Mouse (Mus musculus): ENCODE data around the gene Cd200. TPM values are rescaled to one million over a fixed set of nuclear protein-coding genes. Genes with fewer than 3 reads are reported as not detected.
A peak's percentile ranks its signal among the peaks of the same experiment; 100 is the strongest.
"Not testable (repeated sequence)": the region's sequence is repeated elsewhere in the genome, so short reads cannot be mapped to it uniquely, and the experiment has no call there.

Cd200 gene
- polyA plus RNA-seq, 1 experiment from 2014 or later: 271 TPM

DNA sequence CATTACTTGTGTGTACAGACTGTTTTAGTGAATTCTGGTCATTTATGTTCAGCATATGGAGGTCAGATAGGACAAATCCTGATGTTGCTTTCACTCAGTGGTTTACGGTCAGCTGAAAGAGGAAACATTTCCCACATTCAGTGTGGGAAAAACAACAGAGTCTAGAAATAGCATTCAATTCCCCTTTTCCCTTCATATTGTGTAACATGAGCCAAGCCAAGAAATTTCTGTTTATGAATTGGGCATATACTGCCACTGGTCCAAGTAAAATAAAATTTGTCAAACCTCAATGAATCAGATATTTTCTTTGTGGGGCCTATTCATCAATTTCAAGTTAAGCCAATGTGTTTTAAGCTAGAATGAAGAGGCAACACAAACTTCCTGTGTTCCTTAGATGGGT lies 37.8 kb downstream of the Cd200 start:
- no peaks in the 10 kb centered on the region for H3K9me3 ChIP-seq (ENCODE audit: control insufficient read depth, low read length)
- H3K4me3 ChIP-seq (replicated peaks; ENCODE audit: low read length): no peak overlapping the region
- H3K4me2 ChIP-seq (ENCODE audit: low read length): no peak overlapping the region
- no peaks in the 10 kb centered on the region for H3K27me3 ChIP-seq (replicated peaks; ENCODE audit: control insufficient read depth, insufficient read depth, low read length)
- WGBS: 83% methylated on average over 1 of the region's 1 CpGs
- no peak for ATAC-seq
- H3K27ac ChIP-seq (ENCODE audit: low read length): no peak overlapping the region
- H3K4me1 ChIP-seq (replicated peaks; ENCODE audit: control insufficient read depth, insufficient read depth, low read length): peaks cover 5% of the 10 kb centered on the region; the same call in 1 of the 2 replicates
- H3K36me3 ChIP-seq (ENCODE audit: control insufficient read depth, insufficient read depth): no peaks in the 10 kb centered on the region
- no peak overlapping the region for H3K9ac ChIP-seq (replicated peaks; ENCODE audit: low read depth, low read length)

GRCm38 (mm10) chr16:45369285-45369965 lies 39.4 kb downstream of the Cd200 start:
- Histone ChIP-seq H3K9ac (replicated peaks; ENCODE audit: low read depth, low read length) (no peak overlapping the region), H3K27ac (ENCODE audit: low read length) (no peak overlapping the region), H3K4me3 (replicated peaks; ENCODE audit: low read length) (no peak overlapping the region), H3K27me3 (replicated peaks; ENCODE audit: control insufficient read depth, insufficient read depth, low read length) (no peaks in the 10 kb centered on the region), H3K9me3 (ENCODE audit: control insufficient read depth, low read length) (no peaks in the 10 kb centered on the region), H3K4me1 (replicated peaks; ENCODE audit: control insufficient read depth, insufficient read depth, low read length) (no peaks in the 10 kb centered on the region), H3K36me3 (ENCODE audit: control insufficient read depth, insufficient read depth) (no peaks in the 10 kb centered on the region), H3K4me2 (ENCODE audit: low read length) (no peak overlapping the region)
- 77% methylated on average over 4 of the region's 4 CpGs for WGBS
- ATAC-seq: no peak

GRCm38 (mm10) chr16:45366111-45366510 lies 42.7 kb downstream of the Cd200 start:
- H3K9ac ChIP-seq (replicated peaks; ENCODE audit: low read depth, low read length): no peak overlapping the region
- ATAC-seq: no peak
- H3K9me3 ChIP-seq (ENCODE audit: control insufficient read depth, low read length): no peaks in the 10 kb centered on the region
- no peak overlapping the region for H3K4me2 ChIP-seq (ENCODE audit: low read length)
- H3K27me3 ChIP-seq (replicated peaks; ENCODE audit: control insufficient read depth, insufficient read depth, low read length): no peaks in the 10 kb centered on the region
- no peak overlapping the region for H3K4me3 ChIP-seq (replicated peaks; ENCODE audit: low read length)
- 60% methylated on average over 7 of the region's 7 CpGs for WGBS
- no peaks in the 10 kb centered on the region for H3K36me3 ChIP-seq (ENCODE audit: control insufficient read depth, insufficient read depth)
- H3K4me1 ChIP-seq (replicated peaks; ENCODE audit: control insufficient read depth, insufficient read depth, low read length): no peaks in the 10 kb centered on the region
- H3K27ac ChIP-seq (ENCODE audit: low read length): no peak overlapping the region

- Histone ChIP-seq H3K27ac (ENCODE audit: low read length) (no peak overlapping the region), H3K4me3 (replicated peaks; ENCODE audit: low read length) (no peak overlapping the region), H3K9ac (replicated peaks; ENCODE audit: low read depth, low read length) (no peak overlapping the region), H3K36me3 (ENCODE audit: control insufficient read depth, insufficient read depth) (no peaks in the 10 kb centered on the region), H3K27me3 (replicated peaks; ENCODE audit: control insufficient read depth, insufficient read depth, low read length) (no peaks in the 10 kb centered on the region), H3K4me1 (replicated peaks; ENCODE audit: control insufficient read depth, insufficient read depth, low read length) (no peaks in the 10 kb centered on the region), H3K4me2 (ENCODE audit: low read length) (no peak overlapping the region), H3K9me3 (ENCODE audit: control insufficient read depth, low read length) (no peaks in the 10 kb centered on the region)
- 87% methylated on average over 9 of the region's 9 CpGs for WGBS
- ATAC-seq: no peak
These were observed 43.5 kb downstream of the Cd200 start for GRCm38 (mm10) chr16:45365353-45365752.

GRCm38 (mm10) chr16:45364627-45365026 lies 44.2 kb downstream of the Cd200 start:
- H3K9me3 ChIP-seq (ENCODE audit: control insufficient read depth, low read length): no peaks in the 10 kb centered on the region
- 100% methylated on average over 1 of the region's 1 CpGs for WGBS
- no peak overlapping the region for H3K4me2 ChIP-seq (ENCODE audit: low read length)
- no peaks in the 10 kb centered on the region for H3K27me3 ChIP-seq (replicated peaks; ENCODE audit: control insufficient read depth, insufficient read depth, low read length)
- no peak for ATAC-seq
- no peak overlapping the region for H3K4me3 ChIP-seq (replicated peaks; ENCODE audit: low read length)
- no peaks in the 10 kb centered on the region for H3K36me3 ChIP-seq (ENCODE audit: control insufficient read depth, insufficient read depth)
- H3K4me1 ChIP-seq (replicated peaks; ENCODE audit: control insufficient read depth, insufficient read depth, low read length): no peaks in the 10 kb centered on the region
- H3K9ac ChIP-seq (replicated peaks; ENCODE audit: low read depth, low read length): no peak overlapping the region
- no peak overlapping the region for H3K27ac ChIP-seq (ENCODE audit: low read length)

DNA sequence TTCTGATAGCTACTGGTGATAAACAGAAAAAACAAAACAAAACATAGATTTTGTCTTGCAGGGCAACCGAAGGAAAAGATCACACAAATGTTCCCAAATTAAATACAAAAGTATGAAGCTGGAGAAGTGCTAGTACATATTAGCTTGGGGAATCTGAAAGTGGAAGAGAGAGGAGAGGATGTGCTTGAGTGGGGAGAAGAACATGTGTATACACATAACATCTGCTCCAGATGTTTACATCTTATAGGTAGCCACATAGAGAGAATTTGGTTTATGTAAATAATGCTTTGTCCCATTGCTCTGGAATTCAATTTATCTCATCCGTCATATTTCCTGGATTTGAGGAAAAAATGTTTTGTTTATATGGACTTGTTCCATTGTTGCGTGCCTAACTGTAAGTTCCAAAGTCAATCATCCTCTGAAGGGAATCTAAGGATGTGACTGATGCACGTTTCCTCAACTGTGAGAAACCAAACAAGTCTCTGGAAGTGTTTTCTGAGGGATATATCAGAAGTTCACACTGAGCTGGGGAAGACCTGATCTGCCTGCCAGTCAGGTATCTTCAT lies 45.3 kb downstream of the Cd200 start:
- no peak for ATAC-seq

GRCm38 (mm10) chr16:45361450-45361849 lies 47.4 kb downstream of the Cd200 start:
- Histone ChIP-seq H3K36me3 (ENCODE audit: control insufficient read depth, insufficient read depth) (no peaks in the 10 kb centered on the region), H3K27me3 (replicated peaks; ENCODE audit: control insufficient read depth, insufficient read depth, low read length) (no peaks in the 10 kb centered on the region), H3K27ac (ENCODE audit: low read length) (no peak overlapping the region), H3K9me3 (ENCODE audit: control insufficient read depth, low read length) (no peaks in the 10 kb centered on the region), H3K9ac (replicated peaks; ENCODE audit: low read depth, low read length) (no peak overlapping the region), H3K4me2 (ENCODE audit: low read length) (no peak overlapping the region), H3K4me3 (replicated peaks; ENCODE audit: low read length) (no peak overlapping the region), H3K4me1 (replicated peaks; ENCODE audit: control insufficient read depth, insufficient read depth, low read length) (no peaks in the 10 kb centered on the region)
- no peak for ATAC-seq

More for the DNA sequence above, 45.3 kb downstream of the Cd200 start:
- H3K4me3 ChIP-seq (replicated peaks; ENCODE audit: low read length): no peak overlapping the region
- no peaks in the 10 kb centered on the region for H3K9me3 ChIP-seq (ENCODE audit: control insufficient read depth, low read length)
- WGBS: 85% methylated on average over 4 of the region's 4 CpGs
- no peak overlapping the region for H3K27ac ChIP-seq (ENCODE audit: low read length)
- no peaks in the 10 kb centered on the region for H3K36me3 ChIP-seq (ENCODE audit: control insufficient read depth, insufficient read depth)
- H3K4me1 ChIP-seq (replicated peaks; ENCODE audit: control insufficient read depth, insufficient read depth, low read length): no peaks in the 10 kb centered on the region
- H3K9ac ChIP-seq (replicated peaks; ENCODE audit: low read depth, low read length): no peak overlapping the region
- no peak overlapping the region for H3K4me2 ChIP-seq (ENCODE audit: low read length)
- no peaks in the 10 kb centered on the region for H3K27me3 ChIP-seq (replicated peaks; ENCODE audit: control insufficient read depth, insufficient read depth, low read length)

DNA sequence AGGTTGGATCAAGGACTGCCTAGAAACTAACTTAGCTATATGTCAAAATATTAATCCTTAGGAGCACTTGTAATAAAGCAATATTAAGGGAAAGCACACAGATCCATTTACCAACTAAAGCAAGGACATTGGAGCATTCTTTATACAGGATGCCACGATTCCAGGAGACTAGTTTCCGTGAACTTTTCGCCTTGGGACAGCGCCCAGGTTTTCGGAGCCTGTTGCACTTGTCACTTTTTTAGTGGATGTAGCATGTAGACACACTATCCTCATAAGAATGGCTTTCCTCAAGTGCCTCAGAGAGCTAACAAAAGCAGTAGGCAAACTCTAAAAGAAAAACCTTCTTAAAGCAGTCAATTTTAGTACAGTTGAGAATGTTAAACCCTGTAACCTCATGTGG lies 50.4 kb downstream of the Cd200 start:
- H3K9ac ChIP-seq (replicated peaks; ENCODE audit: low read depth, low read length); H3K4me3 ChIP-seq (replicated peaks; ENCODE audit: low read length); H3K4me1 ChIP-seq (replicated peaks; ENCODE audit: control insufficient read depth, insufficient read depth, low read length); H3K4me2 ChIP-seq (ENCODE audit: low read length); H3K27ac ChIP-seq (ENCODE audit: low read length); ATAC-seq; H3K36me3 ChIP-seq (ENCODE audit: control insufficient read depth, insufficient read depth); H3K27me3 ChIP-seq (replicated peaks; ENCODE audit: control insufficient read depth, insufficient read depth, low read length); H3K9me3 ChIP-seq (ENCODE audit: control insufficient read depth, low read length): not testable (repeated sequence)
- 95% methylated on average over 5 of the region's 5 CpGs for WGBS

DNA sequence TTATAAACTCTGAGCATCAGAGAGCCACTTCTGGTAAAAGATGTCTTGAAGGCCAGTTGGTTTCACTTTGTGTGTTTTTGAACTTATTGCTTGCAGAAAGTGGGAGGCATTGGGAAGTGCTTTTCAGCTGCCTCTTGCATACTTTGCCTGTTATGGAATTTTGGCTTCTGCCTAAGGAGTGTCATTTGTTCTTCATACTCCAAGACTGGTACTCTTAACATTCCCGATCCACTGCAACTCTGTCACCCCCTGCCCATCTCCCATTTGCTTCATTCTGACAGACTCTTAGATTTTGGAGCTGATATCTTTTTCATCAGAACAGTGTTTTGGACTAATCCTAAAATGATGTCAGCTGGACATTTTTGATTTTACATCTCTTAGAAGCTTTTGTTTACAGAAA lies 51.7 kb downstream of the Cd200 start:
- no peaks in the 10 kb centered on the region for H3K27me3 ChIP-seq (replicated peaks; ENCODE audit: control insufficient read depth, insufficient read depth, low read length)

DNA sequence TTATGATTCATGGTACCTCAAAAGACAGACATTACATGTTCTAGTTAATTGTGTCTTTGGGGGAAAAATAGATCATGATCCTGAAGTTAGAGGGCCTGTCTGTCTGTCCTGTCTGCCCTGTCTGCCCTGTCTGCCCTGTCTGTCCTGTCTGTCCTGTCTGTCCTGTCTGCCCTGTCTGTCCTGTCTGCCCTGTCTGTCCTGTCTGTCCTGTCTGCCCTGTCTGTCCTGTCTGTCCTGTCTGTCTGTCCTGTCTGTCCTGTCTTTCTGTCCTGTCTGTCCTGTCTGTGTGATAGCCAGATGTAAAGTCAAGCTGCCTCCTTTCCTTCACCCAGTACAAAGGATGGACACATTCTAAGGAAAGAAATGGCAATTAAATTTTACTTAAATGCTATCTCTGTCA lies 56.0 kb downstream of the Cd200 start:
- no peaks in the 10 kb centered on the region for H3K9me3 ChIP-seq (ENCODE audit: control insufficient read depth, low read length)
- no peaks in the 10 kb centered on the region for H3K4me1 ChIP-seq (replicated peaks; ENCODE audit: control insufficient read depth, insufficient read depth, low read length)
- no peaks in the 10 kb centered on the region for H3K36me3 ChIP-seq (ENCODE audit: control insufficient read depth, insufficient read depth)
- no peaks in the 10 kb centered on the region for H3K27me3 ChIP-seq (replicated peaks; ENCODE audit: control insufficient read depth, insufficient read depth, low read length)
- peak; percentile 52; the same call in 1 of the 2 replicates for ATAC-seq
- no peak overlapping the region for H3K4me3 ChIP-seq (replicated peaks; ENCODE audit: low read length)
- no peak overlapping the region for H3K27ac ChIP-seq (ENCODE audit: low read length)
- no peak overlapping the region for H3K4me2 ChIP-seq (ENCODE audit: low read length)
- no peak overlapping the region for H3K9ac ChIP-seq (replicated peaks; ENCODE audit: low read depth, low read length)

More for the DNA sequence above, 51.7 kb downstream of the Cd200 start:
- Histone ChIP-seq H3K9ac (replicated peaks; ENCODE audit: low read depth, low read length) (no peak overlapping the region), H3K4me2 (ENCODE audit: low read length) (no peak overlapping the region), H3K9me3 (ENCODE audit: control insufficient read depth, low read length) (no peaks in the 10 kb centered on the region), H3K4me3 (replicated peaks; ENCODE audit: low read length) (no peak overlapping the region), H3K36me3 (ENCODE audit: control insufficient read depth, insufficient read depth) (no peaks in the 10 kb centered on the region), H3K27ac (ENCODE audit: low read length) (no peak overlapping the region), H3K4me1 (replicated peaks; ENCODE audit: control insufficient read depth, insufficient read depth, low read length) (no peaks in the 10 kb centered on the region)
- 79% methylated on average over 1 of the region's 1 CpGs for WGBS
- no peak for ATAC-seq

Measured in forebrain, embryonic 16.5 days (tissue).